Mouse (Mus musculus) activated CD4-positive, CD25-positive, alpha-beta regulatory T cell (primary cell): ENCODE data around the gene Mucl2. TPM values are rescaled to one million over a fixed set of nuclear protein-coding genes. Genes with fewer than 3 reads are reported as not detected.

ENCODE experiments used
- polyA plus RNA-seq, 2 experiments: library from polyadenylated mRNA; unstranded; fragments of 100-300 nt; shearing (Covaris generic); gene quantifications; one replicate each; pipeline ENCODE4 v1.2.1; 2017

Gene Mucl2
- under 1 TPM in 1 of 2 experiments, not detected in 1; 0.84 TPM for polyA plus RNA-seq

GRCm38 (mm10) chr15:103899212-103899611 lies at the start of gene Mucl2:
Gene Mucl2, minus strand, starts transcription at chr15:103899312.

Other genes with a start within 250 kb of the Mucl2 start
- gene Mucl1, start 143.8 kb downstream of the Mucl2 start, polyA plus RNA-seq: not detected